Mouse (Mus musculus) retina, embryonic 14.5 days (tissue): Measurements from ENCODE around the gene Rad9b.

ENCODE experiments used
- DNase-seq: peaks from one replicate; pipeline ENCODE4 v3.0.0-alpha.2; 2015; ENCODE audit warnings: low spot score

The Rad9b gene

GRCm38 (mm10) chr5:122284183-122285028 lies 69.6 kb downstream of the Rad9b start, which contains the start of gene Pptc7:
TSS of gene Pptc7 (plus strand) at chr5:122284365.
- peak; percentile 94 for DNase-seq

- no peak for DNase-seq
Observed at GRCm38 (mm10) chr5:122283828-122284182, 70.2 kb downstream of the Rad9b start.

GRCm38 (mm10) chr5:122280827-122281462 lies 73.1 kb downstream of the Rad9b start:
- DNase-seq, result no peak

- DNase-seq, result no peak
Observed at GRCm38 (mm10) chr5:122280422-122280826, 73.6 kb downstream of the Rad9b start.

GRCm38 (mm10) chr5:122279799-122280421 lies 74.1 kb downstream of the Rad9b start:
- no peak for DNase-seq

GRCm38 (mm10) chr5:122278946-122279345 lies 75.1 kb downstream of the Rad9b start:
- DNase-seq, result no peak

GRCm38 (mm10) chr5:122274785-122275184 lies 79.2 kb downstream of the Rad9b start:
- no peak for DNase-seq
